Mouse (Mus musculus) embryonic fibroblast, embryonic 13.5 days (primary cell): ENCODE results near the gene Ap5m1. TPM values are rescaled to one million over a fixed set of nuclear protein-coding genes. Genes with fewer than 3 reads are reported as not detected.
A peak's percentile ranks its signal among the peaks of the same experiment; 100 is the strongest.

Experiments used
- H3K27ac ChIP-seq: 2 replicates; pipeline ENCODE4 v1.5.1; 2012; ENCODE audit warnings: low read length, control low read depth, inconsistent platforms; ENCODE audit not compliant: insufficient read depth
- H3K4me1 ChIP-seq: 2 replicates; pipeline ENCODE4 v1.6.1; 2011; ENCODE audit warnings: low read length; ENCODE audit not compliant: control insufficient read depth, insufficient read depth
- H3K4me3 ChIP-seq: 2 replicates; pipeline ENCODE4 v1.5.1; 2011; ENCODE audit warnings: mild to moderate bottlenecking, control low read depth, low read length; ENCODE audit not compliant: insufficient read depth
- CTCF ChIP-seq: IDR thresholded peaks from 2 replicates; pipeline ENCODE4 v1.5.1; 2011; ENCODE audit warnings: mild to moderate bottlenecking, control low read depth, low read length, moderate library complexity, borderline replicate concordance; ENCODE audit not compliant: insufficient read depth
- POLR2A ChIP-seq: IDR thresholded peaks from 2 replicates; pipeline ENCODE4 v1.6.1; 2011; ENCODE audit warnings: low read depth, mild to moderate bottlenecking, control low read depth, low read length, moderate library complexity
- polyA plus RNA-seq: library from polyadenylated mRNA; stranded (reverse); fragments of >200 nt; gene quantifications from 2 replicates; pipeline ENCODE4 v1.2.4, GENCODE M21; 2011; ENCODE audit warnings: low read depth; ENCODE audit not compliant: missing spikeins, insufficient read length

Ap5m1 gene
- 17.2 and 18.6 TPM in 2 replicates for polyA plus RNA-seq

- peak within 1 kb of the TSS; percentile 89 for H3K27ac ChIP-seq
- TF ChIP-seq POLR2A = no peak
- TF ChIP-seq CTCF = no peak
- H3K4me3 ChIP-seq = peak within 1 kb of the TSS; percentile 99
Measured at GRCm38 (mm10) chr14:49065529-49066273, at the start of gene Ap5m1. Gene Ap5m1, plus strand, starts transcription at chr14:49066097.

GRCm38 (mm10) chr14:49019765-49020164 lies 46.1 kb upstream of the Ap5m1 start:
- Histone ChIP-seq H3K27ac (no peak overlapping the region), H3K4me1 (no peaks in the 10 kb centered on the region), H3K4me3 (no peak overlapping the region)
- TF ChIP-seq POLR2A (no peak), CTCF (no peak)

More at GRCm38 (mm10) chr14:49065529-49066273, at the start of gene Ap5m1:
- H3K4me1 ChIP-seq = no peaks in the 10 kb centered on the region; the same call in 1 of the 2 replicates

GRCm38 (mm10) chr14:49027040-49027778 lies 38.7 kb upstream of the Ap5m1 start:
- H3K4me3 ChIP-seq = no peak overlapping the region

GRCm38 (mm10) chr14:49027779-49028368 lies 38.0 kb upstream of the Ap5m1 start:
- no peak overlapping the region for H3K4me3 ChIP-seq
- no peaks in the 10 kb centered on the region for H3K4me1 ChIP-seq
- no peak for TF ChIP-seq POLR2A
- no peak for TF ChIP-seq CTCF
- H3K27ac ChIP-seq = no peak overlapping the region

More at GRCm38 (mm10) chr14:49027040-49027778, 38.7 kb upstream of the Ap5m1 start:
- no peaks in the 10 kb centered on the region for H3K4me1 ChIP-seq
- H3K27ac ChIP-seq = no peak overlapping the region
- TF ChIP-seq POLR2A (no peak), CTCF (no peak)

GRCm38 (mm10) chr14:49028991-49029390 lies 36.9 kb upstream of the Ap5m1 start:
- TF ChIP-seq POLR2A (no peak), CTCF (no peak)
- Histone ChIP-seq H3K4me1 (no peaks in the 10 kb centered on the region), H3K4me3 (no peak overlapping the region), H3K27ac (no peak overlapping the region)

- Histone ChIP-seq H3K4me1 (no peaks in the 10 kb centered on the region), H3K27ac (no peak overlapping the region), H3K4me3 (no peak overlapping the region)
- no peak for TF ChIP-seq CTCF
- no peak for TF ChIP-seq POLR2A
Measured at GRCm38 (mm10) chr14:49045610-49046009, 20.3 kb upstream of the Ap5m1 start.

- H3K4me3 ChIP-seq = no peak overlapping the region
- H3K4me1 ChIP-seq = no peaks in the 10 kb centered on the region
- H3K27ac ChIP-seq = no peak overlapping the region
- TF ChIP-seq POLR2A = no peak
- no peak for TF ChIP-seq CTCF
Measured at GRCm38 (mm10) chr14:49049492-49049891, 16.4 kb upstream of the Ap5m1 start.

GRCm38 (mm10) chr14:49063838-49064237 lies 2.1 kb upstream of the Ap5m1 start:
- Histone ChIP-seq H3K4me3 (0 out of 2 replicates have a peak overlapping the region, but pooled peaks have one; percentile 33), H3K4me1 (no peaks in the 10 kb centered on the region; the same call in 1 of the 2 replicates)
- no peak for TF ChIP-seq CTCF
- no peak for TF ChIP-seq POLR2A

GRCm38 (mm10) chr14:49066274-49066823 lies 452 bp downstream of the Ap5m1 start, which contains the start of gene Exoc5:
Gene Exoc5, minus strand, starts transcription at chr14:49066653.
- Histone ChIP-seq H3K4me1 (no peaks in the 10 kb centered on the region; the same call in 1 of the 2 replicates), H3K27ac (peak within 1 kb of the TSS; percentile 89)
- TF ChIP-seq POLR2A (peak; percentile 89), CTCF (no peak)

More at GRCm38 (mm10) chr14:49063838-49064237, 2.1 kb upstream of the Ap5m1 start:
- H3K27ac ChIP-seq = no peak overlapping the region; the same call in 1 of the 2 replicates

More at GRCm38 (mm10) chr14:49066274-49066823, 452 bp downstream of the Ap5m1 start, which contains the start of gene Exoc5:
- peak within 1 kb of the TSS; percentile 99 for H3K4me3 ChIP-seq
